Mouse (Mus musculus) embryo, embryonic 9.5 days (tissue): ENCODE measurements around the gene Asb12.
A peak's percentile ranks its signal among the peaks of the same experiment; 100 is the strongest.
"Not testable (repeated sequence)": the region's sequence is repeated elsewhere in the genome, so short reads cannot be mapped to it uniquely, and the experiment has no call there.

ENCODE experiments used
- DNase-seq: peaks from one replicate; pipeline ENCODE4 v3.0.0-alpha.2; 2017; ENCODE audit errors: extremely low spot score

The Asb12 gene

GRCm38 (mm10) chrX:95557887-95558286 lies at the start of gene Asb12, which contains the start of gene Pfn5:
Gene Asb12 (minus strand): TSS chrX:95557987.
Gene Pfn5 (plus strand): TSS chrX:95558104.
- DNase-seq, result no peak

GRCm38 (mm10) chrX:95600609-95601008 lies 42.8 kb upstream of the Asb12 start:
- no peak for DNase-seq

GRCm38 (mm10) chrX:95554321-95554720 lies 3.5 kb downstream of the Asb12 start:
- DNase-seq, result no peak

GRCm38 (mm10) chrX:95535493-95535892 lies 22.3 kb downstream of the Asb12 start:
- not testable (repeated sequence) for DNase-seq

DNA sequence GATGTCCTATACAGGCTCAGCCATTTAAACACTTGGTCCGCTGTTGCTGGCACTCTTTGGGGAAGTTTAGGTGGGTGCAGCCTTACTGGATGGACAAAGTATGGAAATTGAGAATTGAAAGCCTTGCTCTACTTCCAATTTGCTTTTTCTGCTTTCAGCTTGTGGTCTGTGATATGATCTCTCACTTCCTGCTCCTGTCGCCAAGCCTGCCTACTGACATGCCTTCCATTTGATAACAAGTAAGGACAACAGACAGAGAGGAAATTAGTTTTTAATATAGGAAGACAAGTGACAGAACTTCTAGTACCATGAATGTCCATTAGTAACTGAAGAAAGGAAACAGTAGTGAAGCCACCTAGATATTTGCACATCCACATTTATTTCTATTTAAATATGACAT lies 32.6 kb downstream of the Asb12 start:
- no peak for DNase-seq

- no peak for DNase-seq
Observed at GRCm38 (mm10) chrX:95523883-95524282, 33.9 kb downstream of the Asb12 start.

DNA sequence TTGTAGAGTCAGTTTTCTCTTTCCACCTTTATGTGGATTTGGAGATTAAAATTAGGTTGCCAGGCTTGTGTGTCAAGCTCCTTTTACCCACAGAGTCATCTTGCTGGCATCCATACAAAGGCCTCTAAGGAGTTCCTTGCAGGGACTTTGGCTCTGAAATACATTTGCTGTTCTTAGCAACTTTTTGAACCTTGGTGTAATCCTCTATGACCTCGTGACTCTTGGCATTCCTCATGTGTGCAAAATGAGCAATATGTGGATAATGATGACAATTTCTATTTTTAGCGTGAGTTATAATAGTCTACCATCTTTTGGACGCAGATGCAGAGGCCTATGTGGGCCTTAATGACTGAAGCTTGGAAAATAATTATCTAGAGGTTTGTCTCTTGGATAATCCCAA lies 100.6 kb downstream of the Asb12 start:
- DNase-seq, result no peak

DNA sequence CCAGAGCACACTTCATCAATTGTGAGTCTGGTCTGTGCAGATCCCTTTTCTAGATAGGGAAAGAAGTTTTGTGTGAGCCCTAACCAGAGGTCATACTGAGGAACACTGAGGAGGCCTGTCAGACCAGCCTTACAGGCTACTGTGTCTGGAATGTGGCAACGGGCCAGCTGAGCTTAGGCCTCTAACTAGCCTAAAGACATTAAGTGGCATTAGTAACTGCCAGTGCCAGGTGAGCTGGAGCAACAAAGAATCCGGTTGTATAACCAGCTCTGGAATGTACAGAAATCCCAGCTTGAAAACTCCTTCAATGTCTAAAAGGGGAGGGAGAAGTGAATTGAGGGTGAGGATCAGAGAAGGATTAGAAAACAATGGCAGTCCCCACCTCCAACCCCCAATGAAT lies 111.9 kb downstream of the Asb12 start:
- DNase-seq, result no peak

DNA sequence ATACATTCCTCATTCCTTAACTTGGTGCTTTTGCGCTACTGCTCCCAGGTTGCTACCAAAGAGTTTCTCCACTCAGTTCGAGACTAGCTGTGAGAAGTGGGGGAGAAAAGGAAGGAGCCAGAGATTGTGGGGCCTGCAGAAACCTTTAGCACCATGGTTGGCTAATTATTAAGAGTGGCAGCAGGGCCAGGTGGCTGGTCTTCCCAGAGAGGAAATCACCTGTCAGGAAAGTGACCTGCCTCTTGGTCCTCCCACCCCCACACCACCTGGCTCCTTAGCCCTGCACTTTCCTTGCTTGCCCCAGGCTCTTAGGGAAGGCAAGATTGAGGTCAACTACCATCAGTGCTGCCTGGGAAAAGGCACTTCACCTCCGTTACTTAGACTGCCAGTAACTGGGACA lies 112.6 kb downstream of the Asb12 start:
- DNase-seq, result no peak

- DNase-seq, result peak; percentile 86
Observed at GRCm38 (mm10) chrX:95444776-95445111, 113.0 kb downstream of the Asb12 start, which contains the start of gene Amer1. Gene Amer1 (minus strand): TSS chrX:95444872.

GRCm38 (mm10) chrX:95443898-95444775 lies 113.7 kb downstream of the Asb12 start:
- no peak for DNase-seq

- DNase-seq, result peak; percentile 14
Observed at GRCm38 (mm10) chrX:95443390-95443789, 114.4 kb downstream of the Asb12 start.

DNA sequence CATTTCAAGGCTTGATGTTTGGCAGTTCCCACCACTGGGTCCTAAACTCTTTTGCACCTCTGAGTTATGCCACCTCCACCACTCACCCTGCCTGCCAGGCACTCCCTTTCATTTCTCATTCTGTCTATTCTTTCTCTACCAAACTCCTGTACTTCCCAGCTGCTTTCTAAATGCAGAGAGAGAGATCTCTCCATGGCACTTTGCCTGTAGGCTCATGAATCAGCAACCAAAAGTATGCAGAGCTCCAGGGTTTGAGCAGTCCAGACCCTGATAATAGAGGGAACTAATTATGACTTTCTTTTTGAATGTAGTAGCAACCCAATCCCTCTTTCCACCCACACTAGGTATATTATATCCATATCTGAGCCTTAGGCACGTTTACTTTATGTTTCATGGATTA lies 115.5 kb downstream of the Asb12 start:
- DNase-seq, result no peak

- DNase-seq, result no peak
Observed at GRCm38 (mm10) chrX:95441290-95441689, 116.5 kb downstream of the Asb12 start.

- no peak for DNase-seq
Observed at GRCm38 (mm10) chrX:95438491-95438890, 119.3 kb downstream of the Asb12 start.

DNA sequence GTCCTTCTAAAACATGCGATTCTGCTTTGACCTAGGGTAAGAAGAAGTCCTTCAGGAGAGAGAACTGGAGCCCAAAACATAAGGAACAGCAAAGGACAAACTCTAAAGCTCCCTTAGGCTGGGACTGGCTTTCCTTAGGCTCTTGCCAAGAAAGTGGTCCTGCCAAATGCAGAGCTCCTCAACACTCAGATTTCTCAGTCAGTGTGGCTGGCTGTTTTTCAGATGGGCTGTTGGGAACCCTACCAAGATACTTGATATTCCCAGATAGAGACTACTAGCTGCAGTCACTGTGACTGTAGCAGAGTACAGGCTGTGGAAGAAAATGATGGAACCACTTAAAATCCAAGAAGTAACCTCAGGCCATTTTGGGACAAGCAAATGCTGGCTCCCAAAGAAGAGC lies 120.6 kb downstream of the Asb12 start:
- no peak for DNase-seq
